Mouse (Mus musculus) embryo, embryonic 10.5 days (tissue): ENCODE measurements around the gene Erv3.

Source experiments
- DNase-seq: peaks from one replicate; pipeline ENCODE4 v3.0.0-alpha.2; 2015; ENCODE audit warnings: low spot score

Erv3 gene

DNA sequence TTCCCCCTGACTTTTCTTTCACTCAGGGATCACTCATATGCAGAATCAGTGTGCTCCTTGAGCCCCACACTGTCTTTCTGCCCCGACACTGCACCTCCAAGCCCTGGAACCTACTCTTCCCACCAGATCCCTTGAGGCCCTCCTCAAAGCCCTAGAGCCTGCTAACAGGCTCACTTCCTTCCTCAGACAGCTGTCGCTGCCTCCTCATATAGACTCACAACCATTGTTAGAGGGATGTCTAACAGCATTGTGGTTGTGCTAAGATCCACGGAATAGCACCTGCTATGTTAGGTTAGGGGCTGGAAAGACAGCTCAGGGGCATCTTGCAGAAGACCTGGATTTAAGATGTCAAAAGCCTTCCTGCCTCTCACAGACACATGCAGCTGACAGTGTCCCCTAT lies 37.1 kb downstream of the Erv3 start:
- DNase-seq = no peak

DNA sequence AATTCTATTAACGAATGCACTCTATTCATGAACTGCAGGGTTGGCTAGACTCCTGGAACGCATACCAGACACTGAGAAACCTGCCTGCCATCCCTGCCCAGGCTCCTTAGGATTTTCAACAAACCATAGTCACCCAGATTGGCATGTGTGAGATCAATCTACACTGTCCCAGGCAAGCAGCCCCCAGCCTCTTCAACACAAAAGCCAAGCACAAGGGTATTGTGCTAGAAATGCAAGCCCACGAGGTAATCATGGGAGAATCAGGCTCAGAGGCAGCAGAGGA lies 37.9 kb downstream of the Erv3 start:
- no peak for DNase-seq

DNA sequence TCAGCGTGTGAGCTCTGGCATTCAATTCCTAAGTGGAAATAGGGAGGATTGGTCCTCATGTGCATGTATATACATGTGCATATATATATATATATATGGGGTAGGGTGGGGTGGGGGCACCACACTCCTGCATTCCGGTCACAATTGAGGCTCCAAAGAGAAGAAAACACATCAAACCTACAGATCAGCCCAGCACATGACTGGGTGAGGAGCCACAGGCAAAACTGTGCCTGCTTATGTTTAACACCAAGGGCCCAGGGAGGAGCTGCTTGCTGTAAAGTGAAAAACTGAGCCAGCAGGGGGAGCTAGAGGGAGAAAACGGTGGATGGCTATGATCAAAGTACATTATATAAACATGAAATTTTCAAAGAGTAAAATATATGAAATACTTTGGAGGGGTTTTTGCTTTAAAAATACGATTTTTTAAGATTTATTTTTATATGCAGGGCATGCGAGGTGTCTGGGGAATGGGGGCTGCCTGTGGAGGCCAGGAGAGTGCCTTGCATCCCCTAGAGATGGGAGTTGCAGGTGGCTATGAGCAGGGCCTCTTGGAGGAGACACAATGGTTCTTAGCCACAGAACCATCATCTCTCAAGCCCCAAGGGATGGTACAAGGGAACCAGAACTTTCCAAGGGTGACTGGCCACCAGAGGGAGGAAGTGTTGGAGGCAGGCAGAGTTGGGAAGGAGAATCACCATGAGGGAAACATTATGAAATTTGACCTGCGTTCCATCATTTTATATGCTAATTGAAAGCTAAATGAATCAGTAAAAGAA lies 38.4 kb downstream of the Erv3 start:
- DNase-seq = peak; percentile 86

DNA sequence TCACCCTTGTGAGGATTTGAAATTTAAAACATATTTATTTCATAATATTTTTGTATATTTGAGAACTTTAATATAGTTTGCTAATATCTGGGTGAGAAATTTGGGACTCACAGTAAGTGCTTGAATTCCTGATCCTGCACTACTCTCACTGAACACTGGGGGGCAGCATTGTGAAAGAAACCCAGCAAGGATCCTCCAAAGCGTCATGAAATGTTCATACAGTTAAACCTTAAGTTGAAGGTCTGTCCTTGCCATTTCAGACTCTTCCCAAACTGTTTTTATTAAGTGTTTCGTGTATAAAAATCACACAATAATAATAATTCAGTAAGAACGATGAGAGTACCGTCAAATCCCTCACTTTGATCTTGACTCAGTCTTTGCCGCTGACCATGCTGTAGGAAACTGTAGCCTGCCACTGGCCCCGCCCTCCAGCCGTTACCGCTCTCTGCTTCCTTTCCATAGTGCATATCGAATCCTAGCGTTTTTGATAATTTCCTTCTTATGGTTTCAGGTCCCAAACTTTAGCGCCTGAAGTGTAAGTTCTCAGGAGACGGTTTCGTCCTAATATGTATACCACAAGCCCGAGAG lies 39.4 kb downstream of the Erv3 start:
- peak; percentile 94 for DNase-seq

DNA sequence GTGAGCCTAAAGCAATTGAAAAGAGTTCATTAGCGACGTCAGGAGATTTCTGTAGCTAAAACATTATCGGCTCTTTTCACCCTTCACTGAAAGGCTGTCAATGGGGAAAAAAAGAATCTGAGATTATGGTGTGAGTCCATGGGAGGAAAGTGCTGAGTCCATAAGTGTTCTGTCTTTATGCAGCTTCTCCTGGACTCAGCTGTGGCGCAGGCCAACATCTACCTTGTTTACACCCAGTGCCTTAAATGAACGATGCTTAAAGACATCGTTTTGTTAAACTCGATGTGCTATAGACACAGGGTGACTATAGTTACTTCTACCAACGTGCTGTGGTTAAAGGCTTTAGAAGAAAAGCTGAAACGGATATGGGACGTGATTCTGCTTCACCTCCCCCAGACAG lies 45.2 kb downstream of the Erv3 start:
- no peak for DNase-seq

DNA sequence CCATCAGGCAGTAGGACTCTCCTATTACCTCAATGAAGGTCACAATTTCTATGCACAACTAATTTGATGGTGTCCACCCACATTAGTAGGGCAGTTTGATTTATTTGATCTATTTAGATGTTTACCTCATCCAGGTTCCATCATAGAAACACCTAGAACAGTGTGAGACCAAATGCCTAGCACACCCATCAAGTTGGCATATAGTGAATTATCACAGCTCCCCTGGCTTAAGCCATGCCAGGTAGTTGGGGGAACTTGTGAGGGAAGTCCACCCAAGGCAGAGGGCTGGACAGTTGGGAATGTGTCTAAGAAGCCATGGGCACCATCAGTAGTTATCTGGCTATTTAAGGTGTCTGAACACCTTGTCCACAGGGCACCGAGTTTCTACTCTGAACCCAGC lies 46.1 kb downstream of the Erv3 start:
- no peak for DNase-seq

DNA sequence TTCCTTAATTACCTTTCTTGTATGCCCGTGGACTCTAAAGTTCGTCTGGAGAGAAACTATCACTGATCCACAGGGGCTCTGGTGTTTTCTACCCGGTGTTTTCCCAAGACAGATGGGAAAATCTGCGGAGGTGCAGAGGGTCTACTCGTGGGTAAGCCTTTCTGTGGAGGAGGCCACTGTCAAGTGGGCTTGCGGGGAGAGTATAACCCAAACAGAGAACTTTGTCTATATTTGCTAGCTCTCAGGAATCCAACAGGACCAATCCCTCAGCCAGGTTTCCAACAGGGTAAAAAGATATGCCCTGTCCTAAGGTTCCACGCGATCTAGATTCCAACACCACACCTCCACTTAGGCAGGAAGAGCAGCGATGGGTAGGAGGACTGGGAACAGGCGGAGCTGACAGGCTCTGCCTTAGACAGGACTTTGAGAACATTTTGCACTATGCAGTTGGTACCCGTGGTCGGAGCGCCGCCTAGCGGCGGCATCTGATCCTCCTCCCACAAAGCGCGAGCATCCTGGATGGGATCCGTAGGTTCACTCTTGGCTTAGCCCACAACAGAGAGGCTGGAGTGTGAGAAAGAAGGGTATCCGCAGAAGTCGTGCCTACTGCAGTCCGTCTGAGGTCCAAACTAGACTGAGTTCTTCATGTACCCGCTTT lies 46.9 kb downstream of the Erv3 start:
- DNase-seq = peak; percentile 89

DNA sequence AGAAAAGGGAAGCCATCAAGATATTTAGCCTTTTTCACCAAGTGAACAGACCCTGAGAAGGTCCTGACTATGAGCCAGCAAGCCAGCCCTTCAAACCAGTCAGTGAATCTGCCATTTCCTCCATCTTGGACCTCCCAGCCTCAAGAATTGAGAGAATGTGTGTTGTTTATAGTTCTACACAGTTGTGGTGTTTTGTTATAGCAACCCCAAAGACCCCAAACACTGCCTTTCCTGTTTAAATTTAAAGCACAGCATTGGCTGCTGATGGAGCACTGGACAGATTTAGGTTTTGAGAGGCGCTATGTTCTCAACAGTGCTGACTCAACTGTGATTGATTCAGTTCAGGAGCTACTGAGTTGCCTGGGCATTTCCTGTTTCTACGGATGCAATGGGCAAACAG lies 47.9 kb downstream of the Erv3 start:
- DNase-seq = no peak

DNA sequence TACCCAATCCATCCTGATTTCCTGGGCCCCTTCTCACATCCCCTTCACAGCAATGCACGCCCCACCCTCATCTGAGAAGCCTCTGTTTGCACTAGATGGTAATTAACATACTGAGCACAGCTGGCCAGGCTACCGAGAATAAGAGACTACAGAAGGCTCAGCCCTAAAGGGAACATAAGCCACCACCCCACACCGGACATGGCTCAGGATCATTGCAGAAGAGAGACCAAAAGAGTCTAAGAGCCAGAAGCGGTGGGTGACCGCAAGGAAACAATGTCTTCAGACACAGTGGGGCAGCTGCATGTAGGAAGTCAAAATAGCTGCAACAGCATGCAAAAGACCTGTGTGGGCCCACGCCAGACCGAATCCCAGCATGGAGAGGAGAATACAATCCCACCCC lies 50.7 kb downstream of the Erv3 start:
- peak; percentile 23 for DNase-seq

DNA sequence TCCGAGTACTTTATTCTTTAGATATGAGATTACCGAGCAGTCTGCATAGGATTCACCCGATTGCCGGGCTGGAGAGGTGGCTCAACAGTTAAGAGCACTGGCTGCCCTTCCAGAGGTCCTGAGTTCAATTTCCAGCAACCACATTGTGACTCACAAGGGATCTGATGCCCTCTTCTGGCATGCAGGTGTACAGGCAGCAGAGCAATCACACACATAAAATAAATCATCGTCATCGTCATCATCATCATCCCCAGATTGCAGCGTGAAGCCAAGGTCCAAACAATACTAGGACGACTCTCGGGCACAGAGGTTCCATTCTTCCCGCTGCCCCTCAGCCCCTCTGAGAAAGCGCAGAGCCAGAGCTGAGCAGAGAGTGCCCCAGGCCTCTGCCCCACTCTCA lies 51.9 kb downstream of the Erv3 start:
- no peak for DNase-seq

DNA sequence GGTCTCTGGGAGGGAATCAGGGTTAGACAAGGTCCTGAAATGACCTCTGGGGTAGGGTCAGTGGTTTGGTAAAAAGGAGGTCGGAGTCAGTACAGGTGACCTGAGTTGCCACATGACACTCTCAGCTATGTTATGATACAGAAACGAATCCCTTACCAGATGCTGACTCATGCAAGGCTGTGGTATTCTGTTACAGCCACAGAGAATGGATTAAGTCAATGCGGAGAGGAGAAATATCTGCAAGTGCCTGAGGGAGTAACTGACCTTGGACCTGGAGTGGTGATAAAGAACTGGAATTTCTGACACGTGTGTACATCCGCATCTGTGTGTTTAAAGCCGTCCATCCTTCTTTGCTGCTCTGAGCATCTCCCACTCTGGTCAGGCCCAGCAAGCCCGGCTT lies 52.7 kb downstream of the Erv3 start:
- DNase-seq = peak; percentile 29

DNA sequence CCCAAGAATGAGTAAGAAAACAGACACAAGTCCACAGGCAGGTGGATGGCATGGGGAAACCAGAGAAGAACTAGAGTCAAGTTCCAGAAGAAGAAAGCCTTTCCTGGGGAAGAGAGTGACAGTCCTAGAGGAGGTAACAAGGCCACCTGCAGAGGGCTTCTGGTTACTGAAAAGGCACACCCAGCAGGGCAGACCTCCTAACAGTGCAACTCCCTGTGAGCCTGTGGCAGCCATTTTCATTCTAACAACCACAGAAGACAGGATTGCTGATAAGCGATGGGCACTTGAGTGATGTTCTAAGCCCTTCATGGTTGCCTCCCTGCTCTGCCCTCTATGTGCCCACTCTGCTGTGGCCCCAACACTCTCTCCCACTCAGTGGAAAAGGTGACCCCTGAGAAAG lies 54.2 kb downstream of the Erv3 start:
- no peak for DNase-seq

DNA sequence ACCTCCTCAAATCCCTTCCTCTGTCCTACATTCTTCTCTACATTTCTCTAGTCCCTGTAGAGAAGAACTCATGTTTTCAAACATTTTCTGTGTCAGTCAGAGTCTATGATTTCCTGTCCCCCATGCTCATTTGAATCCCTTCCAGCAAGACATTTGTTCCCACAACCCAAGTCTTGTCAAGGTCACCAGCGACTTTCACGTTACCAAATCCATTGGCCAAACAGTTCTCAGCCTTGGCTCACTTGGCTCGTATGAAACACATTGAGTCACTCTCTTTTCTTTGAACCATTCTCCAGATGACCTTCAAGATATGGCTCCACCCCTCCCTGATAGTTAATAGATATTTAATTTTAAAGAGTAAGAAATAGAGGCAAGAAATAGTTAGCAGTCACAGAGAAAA lies 55.7 kb downstream of the Erv3 start:
- DNase-seq = no peak
